Mouse (Mus musculus): ENCODE results near the gene Ift80. TPM values are rescaled to one million over a fixed set of nuclear protein-coding genes. Genes with fewer than 3 reads are reported as not detected.
A peak's percentile ranks its signal among the peaks of the same experiment; 100 is the strongest.

The Ift80 gene
- polyA plus RNA-seq, 1 experiment from 2014 or later, result 21.9 TPM

DNA sequence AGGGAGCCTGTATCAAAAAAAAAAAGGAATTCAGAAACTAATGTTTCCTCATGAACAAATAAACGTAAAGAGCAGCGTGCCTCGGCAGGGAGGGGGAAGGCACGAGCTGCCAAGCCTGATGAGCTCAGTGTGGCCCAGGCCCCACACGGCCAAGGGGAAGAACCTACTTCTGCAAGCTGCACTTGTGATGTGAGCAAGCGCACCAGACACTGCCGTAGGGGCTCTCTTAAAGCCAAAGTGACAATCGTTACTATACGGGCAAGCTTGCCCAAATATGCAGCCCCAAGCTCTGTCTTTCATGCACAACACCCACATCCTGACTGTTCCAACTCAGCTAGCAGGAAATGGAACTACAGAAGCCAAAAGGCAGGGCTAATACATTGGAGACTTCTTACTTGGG lies 23.5 kb downstream of the Ift80 start:
- H3K4me3 ChIP-seq (replicated peaks), result no peak overlapping the region
- H3K4me2 ChIP-seq, result no peak overlapping the region
- WGBS, result 79% methylated on average over 9 of the region's 9 CpGs

DNA sequence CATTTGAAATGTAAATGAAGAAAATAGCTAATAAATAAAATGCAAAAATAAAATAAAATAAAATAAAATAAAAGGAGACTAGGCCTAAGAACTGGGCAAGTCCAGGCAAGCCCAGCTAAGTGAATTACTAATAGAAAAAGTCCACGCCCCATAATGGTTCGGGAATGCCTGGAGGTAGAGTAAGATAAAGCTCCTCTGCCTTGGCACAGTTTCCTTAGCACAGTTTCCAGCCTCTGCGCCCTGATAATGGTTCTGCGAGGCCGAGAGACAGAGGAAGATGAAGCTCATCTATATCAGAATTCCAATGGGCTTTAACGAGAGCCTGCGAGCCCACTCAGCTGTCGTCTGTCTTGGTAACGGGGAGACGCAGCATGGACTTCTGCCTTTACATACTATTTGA lies 25.2 kb downstream of the Ift80 start:
- Histone ChIP-seq H3K27me3 (no peaks in the 10 kb centered on the region), H3K27ac (no peak overlapping the region), H3K9ac (replicated peaks) (no peak overlapping the region), H3K4me1 (replicated peaks) (peaks cover 9% of the 10 kb centered on the region), H3K4me2 (no peak overlapping the region), H3K36me3 (peaks cover 13% of the 10 kb centered on the region; the same call in 1 of the 2 replicates), H3K4me3 (replicated peaks) (no peak overlapping the region), H3K9me3 (no peaks in the 10 kb centered on the region)
- ATAC-seq (ENCODE audit: insufficient number of reproducible peaks, insufficient read depth, low FRiP score, low TSS enrichment, low read depth), result no peak
- 94% methylated on average over 10 of the region's 10 CpGs for WGBS

More for the DNA sequence above, 23.5 kb downstream of the Ift80 start:
- H3K9me3 ChIP-seq, result no peaks in the 10 kb centered on the region
- peaks cover under 1% of the 10 kb centered on the region; the same call in 1 of the 2 replicates for H3K4me1 ChIP-seq (replicated peaks)
- no peak overlapping the region for H3K27ac ChIP-seq
- no peak overlapping the region for H3K9ac ChIP-seq (replicated peaks)
- no peak for ATAC-seq (ENCODE audit: insufficient number of reproducible peaks, insufficient read depth, low FRiP score, low TSS enrichment, low read depth)
- no peaks in the 10 kb centered on the region for H3K27me3 ChIP-seq
- peaks cover 23% of the 10 kb centered on the region for H3K36me3 ChIP-seq

DNA sequence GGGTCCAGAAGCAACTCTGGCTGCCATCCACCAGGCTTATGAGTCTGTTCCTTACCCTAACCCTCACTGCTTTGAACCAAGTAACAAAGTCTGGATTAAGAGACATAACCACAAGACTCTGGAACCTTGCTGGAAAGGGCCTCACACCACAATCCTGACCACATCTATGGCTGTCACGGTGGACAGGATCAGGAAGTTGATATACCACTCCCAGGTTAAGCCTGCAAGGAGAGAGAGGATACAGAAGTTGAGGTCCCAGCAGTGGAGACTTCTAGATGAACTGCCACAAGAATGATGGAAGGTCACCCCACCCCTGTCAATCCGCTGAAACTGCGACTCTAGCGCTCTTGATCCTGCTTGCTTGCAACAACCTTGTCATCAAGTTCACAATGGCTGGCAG lies 26.7 kb downstream of the Ift80 start:
- Histone ChIP-seq H3K4me1 (replicated peaks) (peaks cover 9% of the 10 kb centered on the region), H3K9ac (replicated peaks) (no peak overlapping the region), H3K27me3 (no peaks in the 10 kb centered on the region), H3K9me3 (no peaks in the 10 kb centered on the region), H3K36me3 (peaks cover 18% of the 10 kb centered on the region; the same call in 1 of the 2 replicates), H3K27ac (no peak overlapping the region), H3K4me3 (replicated peaks) (no peak overlapping the region), H3K4me2 (no peak overlapping the region)
- ATAC-seq (ENCODE audit: insufficient number of reproducible peaks, insufficient read depth, low FRiP score, low TSS enrichment, low read depth), result no peak
- 94% methylated on average over 4 of the region's 4 CpGs for WGBS

DNA sequence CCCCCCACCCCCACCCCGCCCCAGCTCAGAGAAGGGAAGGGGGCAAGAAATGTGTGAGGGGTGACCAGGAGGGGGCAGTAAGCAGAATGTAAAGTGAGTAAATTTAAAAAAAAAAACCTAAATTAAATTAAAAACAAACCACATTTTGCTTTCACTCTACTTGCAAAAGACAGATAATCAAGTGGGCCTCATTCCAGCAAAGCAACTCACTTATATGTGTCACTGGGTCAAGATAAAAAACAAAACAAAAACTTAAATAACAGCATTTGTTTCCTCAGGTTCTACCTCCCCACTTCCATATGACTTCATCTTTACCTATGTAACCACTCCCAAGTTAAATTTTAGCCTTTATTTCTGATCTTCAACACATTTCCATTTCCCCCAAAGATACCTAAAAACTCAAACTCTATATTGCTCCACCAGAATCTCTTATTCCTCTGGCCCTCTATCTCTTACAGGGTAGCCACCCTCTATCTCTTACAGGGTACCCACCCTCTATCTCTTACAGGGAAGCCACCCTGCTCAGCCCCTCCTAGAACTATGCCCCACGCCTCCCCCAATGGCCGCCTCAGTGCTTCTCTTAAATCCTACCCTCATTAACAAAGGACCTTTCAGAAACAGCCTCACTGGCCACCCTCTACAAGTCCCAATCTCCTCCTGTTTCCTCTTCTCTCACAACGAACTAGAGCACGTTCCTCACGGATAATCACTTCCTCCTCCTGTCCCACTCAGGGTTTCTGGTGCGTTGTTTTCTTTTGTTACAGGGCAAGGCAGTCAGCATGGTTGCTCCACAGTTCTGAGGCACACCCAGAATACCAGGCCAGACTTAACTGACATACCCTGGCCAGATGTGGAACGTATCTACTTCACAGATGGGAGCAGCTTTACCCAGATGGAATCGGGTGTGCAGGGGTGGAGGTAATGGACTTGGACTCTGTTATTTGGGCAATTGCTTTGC lies 28.6 kb downstream of the Ift80 start:
- no peaks in the 10 kb centered on the region for H3K27me3 ChIP-seq
- WGBS, result 53% methylated on average over 9 of the region's 9 CpGs
- peaks cover 9% of the 10 kb centered on the region for H3K4me1 ChIP-seq (replicated peaks)
- H3K4me3 ChIP-seq (replicated peaks), result no peak overlapping the region
- H3K9ac ChIP-seq (replicated peaks), result no peak overlapping the region
- peaks cover 15% of the 10 kb centered on the region; the same call in 1 of the 2 replicates for H3K36me3 ChIP-seq
- peak overlapping the region; percentile 53; the same call in 1 of the 2 replicates for H3K27ac ChIP-seq
- ATAC-seq (ENCODE audit: insufficient number of reproducible peaks, insufficient read depth, low FRiP score, low TSS enrichment, low read depth), result no peak
- H3K4me2 ChIP-seq, result no peak overlapping the region
- no peaks in the 10 kb centered on the region for H3K9me3 ChIP-seq

DNA sequence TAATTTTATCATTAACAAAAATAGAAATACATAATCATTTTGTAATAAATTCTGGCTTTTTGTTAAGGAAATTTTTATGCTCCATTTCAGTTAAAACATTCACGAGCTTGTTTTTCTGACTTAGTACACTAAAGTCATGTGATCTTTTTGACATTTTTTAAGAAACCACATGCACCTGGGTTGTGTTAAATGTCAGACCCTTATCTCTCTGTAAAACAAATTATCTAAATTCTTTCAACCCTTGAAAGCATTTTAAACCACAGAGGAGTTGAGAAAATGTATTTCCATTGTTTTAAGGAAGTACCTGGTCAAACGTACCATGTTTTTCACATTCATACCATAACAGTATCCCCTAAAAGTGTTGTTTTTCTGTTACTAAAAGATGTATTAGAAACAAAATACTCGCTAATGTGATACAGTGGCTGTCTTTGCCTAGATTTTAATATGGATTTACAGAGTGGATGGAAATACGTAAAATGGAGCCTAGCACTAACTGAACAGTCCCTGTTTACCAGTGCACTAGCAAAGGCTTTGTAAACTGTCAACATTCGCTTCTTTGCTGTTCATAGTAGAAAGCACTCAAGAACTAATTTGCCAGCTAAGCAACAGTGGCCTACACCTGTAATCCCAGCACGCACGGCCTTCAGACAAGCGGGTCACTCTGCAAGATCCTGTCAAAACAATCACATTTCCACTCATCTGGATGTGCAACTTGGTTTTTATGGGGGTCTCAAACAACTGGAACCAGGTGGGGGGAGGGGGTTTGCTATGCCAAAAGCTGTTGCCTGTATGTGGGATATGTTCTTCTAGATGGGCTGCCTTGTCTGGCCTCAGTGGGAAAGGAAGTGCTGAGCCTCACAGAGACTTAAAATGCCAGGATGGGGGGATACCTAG lies 29.5 kb downstream of the Ift80 start:
- no peak overlapping the region for H3K9ac ChIP-seq (replicated peaks)
- 79% methylated on average over 8 of the region's 8 CpGs for WGBS
- H3K36me3 ChIP-seq, result peaks cover 14% of the 10 kb centered on the region; the same call in 1 of the 2 replicates
- H3K27me3 ChIP-seq, result no peaks in the 10 kb centered on the region
- no peak overlapping the region for H3K4me2 ChIP-seq
- H3K4me1 ChIP-seq (replicated peaks), result peaks cover 9% of the 10 kb centered on the region
- H3K4me3 ChIP-seq (replicated peaks), result no peak overlapping the region
- no peak for ATAC-seq (ENCODE audit: insufficient number of reproducible peaks, insufficient read depth, low FRiP score, low TSS enrichment, low read depth)
- no peaks in the 10 kb centered on the region for H3K9me3 ChIP-seq
- no peak overlapping the region for H3K27ac ChIP-seq

DNA sequence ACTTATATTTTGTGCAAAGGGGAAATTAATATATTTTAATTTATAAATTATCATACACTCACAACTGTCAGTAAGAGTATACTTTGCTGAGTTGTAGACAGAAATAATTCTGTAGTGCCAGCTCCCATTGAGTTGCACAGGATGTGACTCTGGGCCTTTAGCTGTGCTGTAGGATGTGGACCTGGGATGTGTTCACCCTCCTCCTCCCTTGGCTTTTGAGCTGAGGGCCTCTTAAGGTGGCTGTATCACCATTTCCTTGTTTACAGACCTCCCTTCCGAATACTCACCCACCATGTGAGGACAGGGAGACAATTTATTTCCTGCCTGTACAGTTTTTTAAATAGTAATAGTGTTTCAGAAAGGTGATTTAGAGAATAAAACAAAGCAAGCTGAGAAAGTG lies 30.8 kb downstream of the Ift80 start:
- no peak overlapping the region for H3K4me3 ChIP-seq (replicated peaks)
- H3K9me3 ChIP-seq, result no peaks in the 10 kb centered on the region
- no peak overlapping the region for H3K9ac ChIP-seq (replicated peaks)
- H3K27me3 ChIP-seq, result no peaks in the 10 kb centered on the region
- peaks cover 14% of the 10 kb centered on the region; the same call in 1 of the 2 replicates for H3K36me3 ChIP-seq
- no peak overlapping the region for H3K27ac ChIP-seq
- 76% methylated on average over 1 of the region's 1 CpGs for WGBS
- no peak overlapping the region for H3K4me2 ChIP-seq
- ATAC-seq (ENCODE audit: insufficient number of reproducible peaks, insufficient read depth, low FRiP score, low TSS enrichment, low read depth), result no peak
- H3K4me1 ChIP-seq (replicated peaks), result peaks cover 9% of the 10 kb centered on the region

DNA sequence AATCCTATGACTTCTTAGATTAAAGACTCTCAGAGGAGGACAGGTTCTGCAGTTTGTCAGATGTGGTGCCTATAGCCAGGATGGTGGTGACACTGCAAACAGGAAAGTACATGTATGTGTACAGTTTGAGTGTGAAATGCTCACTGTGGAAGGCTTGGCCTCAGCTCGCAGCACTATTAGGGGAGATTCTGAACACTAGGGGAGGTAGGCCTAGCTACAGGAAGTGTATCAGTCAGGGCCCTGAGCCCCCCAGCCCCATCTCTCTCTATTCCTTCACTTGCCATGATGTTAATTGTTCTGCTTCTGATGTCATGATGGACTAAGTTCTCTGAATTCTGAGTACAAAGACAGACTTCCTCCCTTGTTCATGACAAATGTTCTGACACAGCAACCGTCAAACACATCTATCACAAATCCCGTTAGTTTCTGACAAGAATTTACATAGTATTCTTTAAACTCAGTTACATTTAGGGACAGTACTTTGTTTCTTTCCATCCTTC lies 35.2 kb downstream of the Ift80 start:
- H3K4me3 ChIP-seq (replicated peaks), result no peak overlapping the region
- H3K9me3 ChIP-seq, result 0 out of 2 replicates have a peak, but pooled peaks cover 7% of the 10 kb centered on the region
- H3K36me3 ChIP-seq, result peaks cover 37% of the 10 kb centered on the region
- WGBS, result 98% methylated on average over 3 of the region's 3 CpGs
- no peaks in the 10 kb centered on the region for H3K27me3 ChIP-seq
- no peak overlapping the region for H3K9ac ChIP-seq (replicated peaks)
- H3K27ac ChIP-seq, result no peak overlapping the region
- H3K4me1 ChIP-seq (replicated peaks), result no peaks in the 10 kb centered on the region
- no peak overlapping the region for H3K4me2 ChIP-seq
- no peak for ATAC-seq (ENCODE audit: insufficient number of reproducible peaks, insufficient read depth, low FRiP score, low TSS enrichment, low read depth)

DNA sequence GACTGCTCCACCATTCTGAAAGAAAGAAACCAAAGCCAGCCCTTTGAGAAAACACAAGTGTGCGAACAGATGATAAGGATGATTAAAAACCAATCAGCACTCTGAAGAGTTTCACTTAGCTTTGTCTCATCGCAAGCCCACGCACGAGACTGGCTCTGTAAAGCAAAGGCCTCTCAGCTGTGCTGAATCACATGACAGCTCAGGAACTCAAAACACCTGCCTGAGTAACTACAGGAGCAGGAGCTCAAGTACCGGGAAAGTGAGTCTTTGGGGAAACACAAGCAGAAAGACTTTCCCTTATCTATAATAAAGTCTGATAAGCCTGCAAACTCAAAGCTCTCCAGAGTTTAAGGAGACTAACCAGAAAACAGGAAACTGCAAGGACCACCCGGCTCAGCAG lies 37.0 kb downstream of the Ift80 start:
- H3K27me3 ChIP-seq, result no peaks in the 10 kb centered on the region
- H3K9me3 ChIP-seq, result 0 out of 2 replicates have a peak, but pooled peaks cover 7% of the 10 kb centered on the region
- no peak overlapping the region for H3K27ac ChIP-seq
- 85% methylated on average over 6 of the region's 6 CpGs for WGBS
- no peak for ATAC-seq (ENCODE audit: insufficient number of reproducible peaks, insufficient read depth, low FRiP score, low TSS enrichment, low read depth)
- no peak overlapping the region for H3K4me3 ChIP-seq (replicated peaks)
- no peaks in the 10 kb centered on the region for H3K4me1 ChIP-seq (replicated peaks)
- no peak overlapping the region for H3K4me2 ChIP-seq
- H3K9ac ChIP-seq (replicated peaks), result no peak overlapping the region
- H3K36me3 ChIP-seq, result peaks cover 35% of the 10 kb centered on the region

DNA sequence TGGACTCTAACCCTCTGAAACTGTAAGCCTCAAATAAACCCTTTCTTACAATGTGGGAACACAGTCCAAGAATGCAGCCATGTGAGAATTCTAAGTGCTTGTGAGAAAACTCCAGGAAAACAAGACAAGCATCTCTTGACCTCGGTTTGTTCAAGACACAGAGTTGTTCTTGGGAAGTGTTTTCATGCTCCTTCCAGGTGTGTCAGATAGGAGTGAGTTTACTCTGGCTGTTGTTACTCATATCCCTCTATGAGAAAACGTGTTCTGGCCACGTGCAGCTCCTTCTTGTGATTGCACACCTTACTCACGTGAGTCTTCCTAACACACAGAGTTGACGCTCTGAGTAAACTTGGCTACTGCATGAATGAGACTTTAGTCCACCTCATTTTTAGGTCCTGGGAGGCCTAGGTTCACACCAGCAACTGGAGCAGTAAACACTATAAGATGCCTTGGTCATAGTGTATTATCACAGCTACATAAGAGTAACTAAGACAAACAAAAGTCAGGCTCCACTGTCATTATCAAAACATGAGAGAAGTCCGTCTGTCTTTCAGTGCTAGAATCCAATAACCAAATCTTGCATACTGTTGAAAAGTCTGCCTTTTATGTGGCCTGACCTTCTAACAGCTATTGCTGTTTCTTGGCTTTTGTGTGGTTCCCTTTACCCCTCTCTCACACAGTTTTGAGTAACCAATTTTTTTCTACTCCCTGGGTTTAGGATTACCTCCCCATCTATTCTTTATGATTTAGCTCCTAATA lies 37.7 kb downstream of the Ift80 start:
- Histone ChIP-seq H3K4me3 (replicated peaks) (no peak overlapping the region), H3K27ac (no peak overlapping the region), H3K9ac (replicated peaks) (no peak overlapping the region), H3K27me3 (no peaks in the 10 kb centered on the region), H3K36me3 (peaks cover 39% of the 10 kb centered on the region), H3K4me2 (no peak overlapping the region), H3K9me3 (0 out of 2 replicates have a peak, but pooled peaks cover 7% of the 10 kb centered on the region), H3K4me1 (replicated peaks) (no peaks in the 10 kb centered on the region)
- 93% methylated on average over 6 of the region's 6 CpGs for WGBS
- no peak for ATAC-seq (ENCODE audit: insufficient number of reproducible peaks, insufficient read depth, low FRiP score, low TSS enrichment, low read depth)

DNA sequence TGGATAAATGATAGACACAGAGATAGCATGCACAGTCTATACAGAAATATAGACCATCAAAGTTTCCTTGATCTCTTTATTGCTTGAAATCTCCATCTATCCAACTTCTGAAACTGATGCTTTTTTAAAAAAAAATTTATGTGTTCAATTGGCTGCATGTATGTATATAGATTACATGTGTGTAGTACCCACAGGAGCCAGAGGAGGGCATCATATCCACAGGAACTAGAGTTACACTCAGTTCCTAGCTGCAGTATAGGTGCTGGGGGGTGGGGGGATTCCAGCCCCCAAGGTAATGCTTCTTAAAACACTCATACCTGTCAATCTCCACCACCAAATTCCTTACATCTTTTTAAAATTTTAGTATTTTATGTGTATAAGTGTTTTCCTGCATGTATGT lies 39.7 kb downstream of the Ift80 start:
- H3K27me3 ChIP-seq, result no peaks in the 10 kb centered on the region
- no peak overlapping the region for H3K9ac ChIP-seq (replicated peaks)
- peaks cover 49% of the 10 kb centered on the region for H3K36me3 ChIP-seq
- H3K4me3 ChIP-seq (replicated peaks), result no peak overlapping the region
- H3K9me3 ChIP-seq, result 0 out of 2 replicates have a peak, but pooled peaks cover 7% of the 10 kb centered on the region
- H3K4me2 ChIP-seq, result no peak overlapping the region
- no peak overlapping the region for H3K27ac ChIP-seq
- no peaks in the 10 kb centered on the region for H3K4me1 ChIP-seq (replicated peaks)
- no peak for ATAC-seq (ENCODE audit: insufficient number of reproducible peaks, insufficient read depth, low FRiP score, low TSS enrichment, low read depth)
